ENCODE assay signal across 8 mouse cellular contexts in the genomic region with DNA sequence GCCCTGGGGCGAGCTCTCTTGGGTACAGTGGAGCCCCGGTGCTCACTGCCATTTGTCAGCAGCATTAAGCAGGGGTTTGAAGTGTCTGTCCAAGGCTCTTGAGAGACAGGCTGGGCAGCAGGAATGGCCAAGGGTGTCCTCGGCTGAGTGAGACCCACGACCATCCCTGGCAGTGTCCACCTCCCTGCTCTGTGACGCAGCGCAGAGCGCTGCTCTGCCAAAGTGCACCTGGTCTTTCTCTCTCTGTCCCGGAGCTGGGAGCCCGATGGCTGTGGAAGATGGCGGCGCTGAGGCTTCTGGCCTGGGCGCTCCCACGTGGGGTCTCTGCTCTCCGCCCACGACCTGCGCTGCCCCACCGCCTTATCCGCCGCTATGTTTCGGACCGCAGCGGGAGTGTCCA. TPM values are rescaled to one million over a fixed set of nuclear protein-coding genes. Genes with fewer than 3 reads are reported as not detected.
DNase-seq lines count a peak whose midpoint lies in the region; ATAC-seq and TF ChIP-seq lines count a peak whose summit lies in the region.

A gene (plus strand): TSS at position 256 of the 400 bp plus-strand sequence.

- H3K36me3 ChIP-seq in lung, embryonic 14.5 days (ENCODE audit: insufficient read depth) = no peaks in the 10 kb centered on the region
- H3K36me3 ChIP-seq in forebrain, embryonic 10.5 days (replicated peaks) = no peaks in the 10 kb centered on the region
- no peaks in the 10 kb centered on the region for H3K36me3 ChIP-seq in limb, embryonic 11.5 days (ENCODE audit: control insufficient read depth, insufficient read depth, low read length)

- no peaks in the 10 kb centered on the region for H3K9me3 ChIP-seq in lung, embryonic 14.5 days (ENCODE audit: low read depth, low read length)
- H3K9me3 ChIP-seq in forebrain, embryonic 10.5 days = no peaks in the 10 kb centered on the region
- no peaks in the 10 kb centered on the region for H3K9me3 ChIP-seq in limb, embryonic 11.5 days (ENCODE audit: control insufficient read depth, low read length)

- TF ChIP-seq CTCF in lung, embryonic 14.5 days (IDR thresholded peaks at IDR 0.05; ENCODE audit: low read depth) = no peak

- H3K4me2 ChIP-seq in lung, embryonic 14.5 days = peak within 1 kb of the TSS; percentile 58
- H3K4me2 ChIP-seq in limb, embryonic 11.5 days (ENCODE audit: low read depth, severe bottlenecking) = peak within 1 kb of the TSS; percentile 48

- peak within 1 kb of the TSS; percentile 27 for H3K4me3 ChIP-seq in lung, embryonic 14.5 days (ENCODE audit: low read depth, low read length)
- peak within 1 kb of the TSS; percentile 47 for H3K4me3 ChIP-seq in forebrain, embryonic 10.5 days
- H3K4me3 ChIP-seq in limb, embryonic 11.5 days (ENCODE audit: low read depth, low read length) = peak within 1 kb of the TSS; percentile 19

- H3K4me1 ChIP-seq in lung, embryonic 14.5 days (ENCODE audit: insufficient read depth) = no peaks in the 10 kb centered on the region
- peaks cover 5% of the 10 kb centered on the region for H3K4me1 ChIP-seq in forebrain, embryonic 10.5 days
- H3K4me1 ChIP-seq in limb, embryonic 11.5 days (ENCODE audit: control insufficient read depth, insufficient read depth, low read length) = no peaks in the 10 kb centered on the region

- ATAC-seq in lung, embryonic 14.5 days (ENCODE audit: insufficient read depth) = peak; percentile 41; the same call in 1 of the 2 replicates
- no peak for ATAC-seq in limb, embryonic 11.5 days (ENCODE audit: insufficient number of reproducible peaks, low FRiP score, low TSS enrichment, low read depth)

- peak; percentile 15 for DNase-seq in lung, embryonic 14.5 days
- no peak for DNase-seq in lung, postnatal 4 days
- no peak for DNase-seq in forebrain, embryonic 10.5 days (ENCODE audit: extremely low spot score, low spot score)
- peak; percentile 58 for DNase-seq in limb, embryonic 11.5 days (ENCODE audit: low spot score)
- peak; percentile 43 for DNase-seq in retina, postnatal 1 day
- DNase-seq in ovary, adult 18-20 months (ENCODE audit: low spot score) = no peak
- DNase-seq in testis, postnatal 10 days (ENCODE audit: low spot score) = no peak
- no peak for DNase-seq in frontal cortex, postnatal 14 days (ENCODE audit: low spot score in 2 of 2)

- H3K9ac ChIP-seq in lung, embryonic 14.5 days = no peak within 1 kb of the TSS
- 0 out of 2 replicates have a peak within 1 kb of the TSS, but pooled peaks have one; percentile 27 for H3K9ac ChIP-seq in limb, embryonic 11.5 days (ENCODE audit: low read length)

- H3K27ac ChIP-seq in lung, embryonic 14.5 days (ENCODE audit: low read depth) = no peak within 1 kb of the TSS
- 0 out of 2 replicates have a peak within 1 kb of the TSS, but pooled peaks have one; percentile 15 for H3K27ac ChIP-seq in forebrain, embryonic 10.5 days
- no peak within 1 kb of the TSS for H3K27ac ChIP-seq in limb, embryonic 11.5 days (replicated peaks; ENCODE audit: low read depth, low read length)

- H3K27me3 ChIP-seq in lung, embryonic 14.5 days (ENCODE audit: insufficient read depth, low read length) = peaks cover 12% of the 10 kb centered on the region
- H3K27me3 ChIP-seq in forebrain, embryonic 10.5 days (ENCODE audit: poor library complexity, severe bottlenecking) = peaks cover 40% of the 10 kb centered on the region
- H3K27me3 ChIP-seq in limb, embryonic 11.5 days (ENCODE audit: control insufficient read depth, insufficient read depth, low read length) = peaks cover 4% of the 10 kb centered on the region; the same call in 1 of the 2 replicates

- 4% methylated on average over 22 of the region's 22 CpGs for WGBS in lung, embryonic 14.5 days
- 15% methylated on average over 22 of the region's 22 CpGs for WGBS in forebrain, embryonic 10.5 days
- 6% methylated on average over 22 of the region's 22 CpGs for WGBS in limb, embryonic 11.5 days

RNA-seq across cellular contexts. Expression of the gene that starts here (rescaled TPM):
- polyA plus RNA-seq in lung, embryonic 14.5 days (2014; fragmentation: Nextera tagmentation; extraction: Ambion mirVana) = not detected in 2 replicates
- polyA plus RNA-seq in forebrain, embryonic 10.5 days (2016; fragmentation: Nextera tagmentation; extraction: Ambion mirVana) = 0.10 TPM in 1 of 2 replicates, not detected in the other
- 0.13 TPM in 1 of 2 replicates, not detected in the other for polyA plus RNA-seq in limb, embryonic 11.5 days (2014; fragmentation: Nextera tagmentation; extraction: Ambion mirVana)

Comparison
In these comparisons a context has a peak if more than half of its experiments do, and no peak if none do; other contexts are left out.
1. Peak in DNase-seq, ATAC-seq, H3K4me3 ChIP-seq and H3K4me2 ChIP-seq in lung, embryonic 14.5 days; RNA of the gene not detected or under 1 TPM.
2. Peak in DNase-seq, H3K4me3 ChIP-seq, H3K9ac ChIP-seq and H3K4me2 ChIP-seq in limb, embryonic 11.5 days; RNA of the gene not detected or under 1 TPM.